Mouse (Mus musculus): ENCODE measurements at regions not wholly inside any gene's neighbourhood (a gene's known extent, or its start where the extent isn't known, plus 50 kb on each side); places are given as distances from the start of the nearest gene placed in this dataset.

- 66% methylated on average over 16 of the region's 16 CpGs for WGBS
- H3K4me2 ChIP-seq (ENCODE audit: low read depth), result no peak overlapping the region
- peak; percentile 86 for ATAC-seq
Observed at GRCm38 (mm10) chr3:155459701-155460481, 366.7 kb downstream of the Lrriq3 start.

GRCm38 (mm10) chr3:155462095-155462494 lies 368.9 kb downstream of the Lrriq3 start:
- 83% methylated on average over 4 of the region's 4 CpGs for WGBS
- TF ChIP-seq CTCF (IDR thresholded peaks at IDR 0.05; ENCODE audit: low read depth), result no peak
- H3K4me3 ChIP-seq (ENCODE audit: low read depth, low read length), result no peak overlapping the region
- H3K27ac ChIP-seq (ENCODE audit: low read depth, low read length), result no peak overlapping the region
- no peak overlapping the region for H3K4me2 ChIP-seq (ENCODE audit: low read depth)
- H3K4me1 ChIP-seq (ENCODE audit: insufficient read depth), result 0 out of 2 replicates have a peak, but pooled peaks cover 4% of the 10 kb centered on the region
- ATAC-seq (no peak), DNase-seq (no peak)
- H3K9ac ChIP-seq, result no peak overlapping the region
- H3K36me3 ChIP-seq (ENCODE audit: insufficient read depth), result no peaks in the 10 kb centered on the region
- H3K27me3 ChIP-seq (ENCODE audit: insufficient read depth, low read length), result no peaks in the 10 kb centered on the region
- no peaks in the 10 kb centered on the region for H3K9me3 ChIP-seq (ENCODE audit: low read length)

More at GRCm38 (mm10) chr3:155459701-155460481, 366.7 kb downstream of the Lrriq3 start:
- Histone ChIP-seq H3K36me3 (ENCODE audit: insufficient read depth) (no peaks in the 10 kb centered on the region), H3K9ac (no peak overlapping the region), H3K9me3 (ENCODE audit: low read length) (no peaks in the 10 kb centered on the region), H3K27me3 (ENCODE audit: insufficient read depth, low read length) (no peaks in the 10 kb centered on the region), H3K4me3 (ENCODE audit: low read depth, low read length) (no peak overlapping the region), H3K27ac (ENCODE audit: low read depth, low read length) (peak overlapping the region; percentile 59), H3K4me1 (ENCODE audit: insufficient read depth) (0 out of 2 replicates have a peak, but pooled peaks cover 4% of the 10 kb centered on the region)
- no peak for TF ChIP-seq CTCF (IDR thresholded peaks at IDR 0.05; ENCODE audit: low read depth)
- peak; percentile 63 for DNase-seq

- no peak overlapping the region for H3K27ac ChIP-seq (ENCODE audit: low read depth, low read length)
- no peaks in the 10 kb centered on the region for H3K9me3 ChIP-seq (ENCODE audit: low read length)
- 83% methylated on average over 2 of the region's 2 CpGs for WGBS
- no peak overlapping the region for H3K4me2 ChIP-seq (ENCODE audit: low read depth)
- H3K4me1 ChIP-seq (ENCODE audit: insufficient read depth), result no peaks in the 10 kb centered on the region
- H3K9ac ChIP-seq, result no peak overlapping the region
- no peak overlapping the region for H3K4me3 ChIP-seq (ENCODE audit: low read depth, low read length)
- DNase-seq (no peak), ATAC-seq (no peak)
- H3K36me3 ChIP-seq (ENCODE audit: insufficient read depth), result no peaks in the 10 kb centered on the region
- no peaks in the 10 kb centered on the region for H3K27me3 ChIP-seq (ENCODE audit: insufficient read depth, low read length)
- no peak for TF ChIP-seq CTCF (IDR thresholded peaks at IDR 0.05; ENCODE audit: low read depth)
Observed at GRCm38 (mm10) chr3:155470742-155471141, 377.5 kb downstream of the Lrriq3 start.

- TF ChIP-seq CTCF (IDR thresholded peaks at IDR 0.05; ENCODE audit: low read depth), result no peak
- Histone ChIP-seq H3K4me3 (ENCODE audit: low read depth, low read length) (no peak overlapping the region), H3K36me3 (ENCODE audit: insufficient read depth) (no peaks in the 10 kb centered on the region), H3K27me3 (ENCODE audit: insufficient read depth, low read length) (no peaks in the 10 kb centered on the region), H3K9me3 (ENCODE audit: low read length) (no peaks in the 10 kb centered on the region), H3K27ac (ENCODE audit: low read depth, low read length) (no peak overlapping the region), H3K4me2 (ENCODE audit: low read depth) (no peak overlapping the region), H3K4me1 (ENCODE audit: insufficient read depth) (no peaks in the 10 kb centered on the region), H3K9ac (no peak overlapping the region)
- no peak for ATAC-seq
- WGBS, result 52% methylated on average over 2 of the region's 2 CpGs
- DNase-seq, result no peak
Observed at GRCm38 (mm10) chr3:155485487-155485886, 392.3 kb downstream of the Lrriq3 start.

GRCm38 (mm10) chr3:155487877-155488537 lies 394.8 kb downstream of the Lrriq3 start:
- Histone ChIP-seq H3K4me2 (ENCODE audit: low read depth) (no peak overlapping the region), H3K4me1 (ENCODE audit: insufficient read depth) (no peaks in the 10 kb centered on the region), H3K27ac (ENCODE audit: low read depth, low read length) (no peak overlapping the region), H3K4me3 (ENCODE audit: low read depth, low read length) (no peak overlapping the region), H3K36me3 (ENCODE audit: insufficient read depth) (no peaks in the 10 kb centered on the region), H3K9me3 (ENCODE audit: low read length) (no peaks in the 10 kb centered on the region), H3K9ac (no peak overlapping the region), H3K27me3 (ENCODE audit: insufficient read depth, low read length) (no peaks in the 10 kb centered on the region)
- no peak for ATAC-seq
- no peak for DNase-seq
- 61% methylated on average over 8 of the region's 8 CpGs for WGBS
- TF ChIP-seq CTCF (IDR thresholded peaks at IDR 0.05; ENCODE audit: low read depth), result no peak

GRCm38 (mm10) chr3:155490670-155491069 lies 397.4 kb downstream of the Lrriq3 start:
- H3K4me2 ChIP-seq (ENCODE audit: low read depth), result no peak overlapping the region
- DNase-seq (no peak), ATAC-seq (no peak)
- no peaks in the 10 kb centered on the region for H3K27me3 ChIP-seq (ENCODE audit: insufficient read depth, low read length)
- H3K36me3 ChIP-seq (ENCODE audit: insufficient read depth), result no peaks in the 10 kb centered on the region
- no peak for TF ChIP-seq CTCF (IDR thresholded peaks at IDR 0.05; ENCODE audit: low read depth)
- no peak overlapping the region for H3K9ac ChIP-seq
- no peaks in the 10 kb centered on the region for H3K4me1 ChIP-seq (ENCODE audit: insufficient read depth)
- H3K4me3 ChIP-seq (ENCODE audit: low read depth, low read length), result no peak overlapping the region
- H3K27ac ChIP-seq (ENCODE audit: low read depth, low read length), result no peak overlapping the region
- WGBS, result 76% methylated on average over 1 of the region's 1 CpGs
- H3K9me3 ChIP-seq (ENCODE audit: low read length), result no peaks in the 10 kb centered on the region

GRCm38 (mm10) chr3:155510161-155510857 lies 417.1 kb downstream of the Lrriq3 start:
- H3K4me1 ChIP-seq (ENCODE audit: insufficient read depth), result no peaks in the 10 kb centered on the region
- no peaks in the 10 kb centered on the region for H3K9me3 ChIP-seq (ENCODE audit: low read length)
- H3K4me3 ChIP-seq (ENCODE audit: low read depth, low read length), result no peak overlapping the region
- TF ChIP-seq CTCF (IDR thresholded peaks at IDR 0.05; ENCODE audit: low read depth), result no peak
- no peak overlapping the region for H3K27ac ChIP-seq (ENCODE audit: low read depth, low read length)
- ATAC-seq (no peak), DNase-seq (no peak)
- no peak overlapping the region for H3K4me2 ChIP-seq (ENCODE audit: low read depth)
- H3K27me3 ChIP-seq (ENCODE audit: insufficient read depth, low read length), result no peaks in the 10 kb centered on the region
- no peak overlapping the region for H3K9ac ChIP-seq
- no peaks in the 10 kb centered on the region for H3K36me3 ChIP-seq (ENCODE audit: insufficient read depth)
- 80% methylated on average over 1 of the region's 1 CpGs for WGBS

Measured in forebrain, postnatal 0 days (tissue).